Mouse (Mus musculus): Measurements from ENCODE around the gene Plekha1.

The Plekha1 gene

GRCm38 (mm10) chr7:130865613-130866591 is at the start of gene Plekha1:
Gene Plekha1 (plus strand): TSS chr7:130865756.
- DNase-seq (ENCODE audit: low spot score) = peak; percentile 98

GRCm38 (mm10) chr7:130816243-130816642 is 49.3 kb upstream of the Plekha1 start:
- no peak for DNase-seq (ENCODE audit: low spot score)

DNA sequence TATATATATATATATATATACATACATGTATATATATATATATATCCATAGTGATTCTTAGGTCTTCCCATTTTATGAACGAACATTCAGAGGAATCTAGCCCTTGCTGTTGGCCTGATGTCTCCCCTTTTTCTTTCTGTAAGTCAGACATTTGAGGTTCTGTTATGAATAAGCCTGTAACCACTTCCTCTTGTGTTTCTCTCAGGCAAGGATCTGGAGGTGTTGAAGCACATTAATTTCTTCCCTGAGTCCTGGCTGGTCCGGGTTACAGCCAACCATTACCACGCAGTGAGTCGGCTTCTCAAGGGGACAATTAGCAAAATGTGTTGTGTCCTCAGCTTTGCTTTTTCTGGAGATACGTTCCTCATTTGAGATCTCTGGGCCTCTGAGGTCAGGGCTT is 46.7 kb upstream of the Plekha1 start:
- DNase-seq (ENCODE audit: low spot score) = no peak

GRCm38 (mm10) chr7:130819624-130820023 is 45.9 kb upstream of the Plekha1 start:
- DNase-seq (ENCODE audit: low spot score) = no peak

DNA sequence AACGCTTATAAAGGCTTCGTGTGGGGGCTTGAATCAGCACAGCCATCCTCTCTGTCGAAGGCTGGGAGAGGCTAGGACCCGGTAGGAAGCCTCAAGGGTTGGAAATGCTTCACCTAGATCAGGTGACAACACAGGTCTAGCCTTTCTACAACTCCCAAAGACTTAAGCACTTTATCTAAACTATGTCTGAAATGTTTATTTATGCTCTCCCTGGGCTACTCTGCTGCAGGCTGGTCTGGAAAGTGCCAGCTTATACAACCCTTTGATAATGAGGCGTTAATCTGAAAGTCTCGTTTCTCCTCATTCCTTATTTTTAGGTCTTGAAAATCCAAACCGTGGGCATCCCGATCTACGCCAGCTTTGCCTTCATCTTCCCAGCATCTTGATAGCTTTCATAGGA is 41.6 kb upstream of the Plekha1 start:
- no peak for DNase-seq (ENCODE audit: low spot score)

DNA sequence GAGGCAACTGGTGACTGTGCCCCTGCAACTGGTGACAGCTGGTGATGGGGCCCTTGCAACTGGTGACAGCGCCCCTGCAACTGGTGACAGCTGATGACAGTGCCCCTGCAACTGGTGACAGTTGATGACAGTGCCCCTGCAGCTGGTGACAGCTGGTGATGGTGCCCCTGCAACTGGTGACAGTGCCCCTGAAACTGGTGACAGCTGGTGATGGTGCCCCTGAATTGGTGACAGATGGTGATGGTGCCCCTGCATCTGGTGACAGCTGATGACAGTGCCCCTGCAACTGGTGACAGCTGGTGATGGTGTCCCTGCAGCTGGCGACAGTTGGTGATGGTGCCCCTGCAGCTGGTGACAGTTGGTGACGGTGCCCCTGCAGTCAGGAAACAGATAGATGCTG is 39.2 kb upstream of the Plekha1 start:
- DNase-seq (ENCODE audit: low spot score) = no peak

DNA sequence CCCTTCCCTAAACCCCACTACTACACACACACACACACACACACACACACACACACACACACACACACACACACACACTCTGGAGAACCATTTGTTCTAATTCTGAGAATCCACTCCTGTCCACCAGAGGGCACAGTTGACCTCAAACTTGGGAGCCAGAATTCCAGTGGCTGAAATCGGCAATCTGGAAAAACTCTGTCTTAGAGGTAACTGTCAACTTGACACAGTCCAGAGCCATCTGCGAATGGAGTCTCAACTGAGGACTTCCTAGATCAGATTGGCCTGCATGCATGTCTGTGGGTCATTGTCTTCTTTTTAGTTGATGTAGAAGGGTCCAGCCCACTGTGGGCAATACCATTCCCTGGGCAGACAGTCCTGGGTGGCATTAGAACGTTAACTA is 38.1 kb upstream of the Plekha1 start:
- DNase-seq (ENCODE audit: low spot score) = no peak

DNA sequence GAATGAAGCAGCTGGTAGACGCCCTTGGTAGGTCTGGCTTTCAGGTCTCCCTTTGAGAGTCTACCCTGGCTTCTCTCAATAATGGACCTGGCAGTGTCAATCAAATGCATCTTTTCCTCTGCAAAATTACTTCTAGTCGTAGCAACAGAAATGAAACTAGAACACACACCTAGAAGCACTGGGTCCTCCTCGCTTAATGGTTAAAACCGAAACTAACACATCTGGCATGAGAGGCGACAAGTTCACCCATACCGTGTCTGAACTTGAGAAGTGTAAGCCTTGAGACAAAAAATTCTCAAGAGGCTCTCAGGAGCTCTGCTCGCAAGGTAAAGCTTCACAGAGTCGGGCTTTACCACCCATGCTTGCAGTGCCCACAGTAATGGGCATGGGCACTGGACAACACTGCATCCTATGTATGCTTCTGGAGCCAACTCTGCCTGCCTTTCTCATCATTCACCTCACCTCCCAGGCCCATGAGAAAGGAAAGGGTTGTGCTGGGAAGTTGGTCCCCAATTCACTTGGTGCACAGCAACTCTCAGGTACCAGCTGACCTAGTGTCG is 37.6 kb upstream of the Plekha1 start:
- no peak for DNase-seq (ENCODE audit: low spot score)

DNA sequence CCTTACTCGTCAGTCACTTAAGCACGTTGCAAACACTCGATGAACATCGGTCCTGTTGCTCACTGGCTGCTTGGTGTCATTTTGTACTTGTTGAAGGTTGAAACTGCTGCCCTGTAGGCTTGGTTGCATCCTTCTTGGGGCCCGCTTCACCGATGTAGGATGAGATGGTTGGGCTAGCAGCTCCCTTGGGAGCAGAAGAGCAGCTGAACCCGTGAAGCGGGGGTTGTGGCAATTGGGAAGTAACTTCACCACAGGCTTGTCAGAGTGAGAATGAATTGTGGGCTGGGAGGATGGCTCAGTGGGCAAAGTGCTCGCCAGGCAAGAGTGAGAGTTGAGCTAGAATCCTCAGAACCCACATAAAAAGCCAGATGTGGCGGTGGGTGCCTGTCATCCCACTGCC is 37.1 kb upstream of the Plekha1 start:
- DNase-seq (ENCODE audit: low spot score) = no peak

- no peak for DNase-seq (ENCODE audit: low spot score)
Measured at GRCm38 (mm10) chr7:130831586-130831985, 34.0 kb upstream of the Plekha1 start.

DNA sequence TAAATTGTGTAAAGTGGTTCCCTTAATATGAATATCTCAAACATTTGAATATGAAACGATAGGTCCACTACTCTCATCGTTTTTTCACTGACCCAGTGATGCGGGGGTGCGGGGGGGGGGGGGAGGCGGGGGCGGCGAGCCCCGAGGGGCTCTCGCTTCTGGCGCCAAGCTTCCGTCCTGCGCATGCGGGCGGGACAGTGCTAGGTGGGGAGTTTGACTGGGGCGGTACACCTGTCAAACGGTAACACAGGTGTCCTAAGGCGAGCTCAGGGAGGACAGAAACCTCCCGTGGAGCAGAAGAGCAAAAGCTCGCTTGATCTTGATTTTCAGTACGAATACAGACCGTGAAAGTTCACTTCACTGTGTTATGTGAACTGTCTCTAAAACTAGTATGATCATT is 31.3 kb upstream of the Plekha1 start:
- no peak for DNase-seq (ENCODE audit: low spot score)

- DNase-seq (ENCODE audit: low spot score) = no peak
Measured at GRCm38 (mm10) chr7:130834958-130835861, 30.3 kb upstream of the Plekha1 start.

DNA sequence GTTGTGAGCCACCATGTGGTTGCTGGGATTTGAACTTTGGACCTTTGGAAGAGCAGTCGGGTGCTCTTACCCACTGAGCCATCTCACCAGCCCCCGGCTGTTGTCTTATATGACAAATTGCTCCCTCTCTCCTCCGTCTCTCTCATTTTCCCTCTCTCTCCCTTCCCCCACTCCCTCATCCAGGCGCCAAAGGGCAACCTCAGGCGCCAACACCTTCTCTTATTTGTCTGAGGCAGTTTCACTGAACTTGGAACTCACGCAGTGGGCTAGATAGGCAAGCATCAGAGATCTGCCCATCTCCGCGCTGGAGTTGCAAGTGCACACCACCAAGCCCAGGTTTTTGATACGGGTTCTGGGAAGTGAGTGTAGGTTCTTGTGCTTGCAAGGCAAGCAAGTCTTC is 29.5 kb upstream of the Plekha1 start:
- no peak for DNase-seq (ENCODE audit: low spot score)

- DNase-seq (ENCODE audit: low spot score) = no peak
Measured at GRCm38 (mm10) chr7:130837941-130838657, 27.5 kb upstream of the Plekha1 start.

DNA sequence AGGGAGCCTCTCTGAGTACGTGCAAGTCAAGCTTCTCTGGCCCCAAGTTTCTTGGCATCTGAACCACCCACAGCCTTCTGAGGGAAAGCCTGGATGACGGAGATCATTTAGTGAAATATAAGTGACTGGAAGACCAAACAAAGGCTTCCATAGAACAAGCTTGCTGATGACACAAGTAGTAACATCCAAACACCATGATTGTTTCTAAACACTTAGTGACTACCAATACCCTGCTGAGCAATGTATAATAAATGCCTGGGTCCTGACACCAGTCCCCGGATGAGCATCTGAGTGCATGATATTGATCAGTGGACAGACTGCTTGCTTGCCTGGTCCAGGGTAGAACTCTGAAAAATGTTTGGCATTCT is 26.9 kb upstream of the Plekha1 start:
- DNase-seq (ENCODE audit: low spot score) = no peak

GRCm38 (mm10) chr7:130839380-130840100 is 26.0 kb upstream of the Plekha1 start:
- no peak for DNase-seq (ENCODE audit: low spot score)

DNA sequence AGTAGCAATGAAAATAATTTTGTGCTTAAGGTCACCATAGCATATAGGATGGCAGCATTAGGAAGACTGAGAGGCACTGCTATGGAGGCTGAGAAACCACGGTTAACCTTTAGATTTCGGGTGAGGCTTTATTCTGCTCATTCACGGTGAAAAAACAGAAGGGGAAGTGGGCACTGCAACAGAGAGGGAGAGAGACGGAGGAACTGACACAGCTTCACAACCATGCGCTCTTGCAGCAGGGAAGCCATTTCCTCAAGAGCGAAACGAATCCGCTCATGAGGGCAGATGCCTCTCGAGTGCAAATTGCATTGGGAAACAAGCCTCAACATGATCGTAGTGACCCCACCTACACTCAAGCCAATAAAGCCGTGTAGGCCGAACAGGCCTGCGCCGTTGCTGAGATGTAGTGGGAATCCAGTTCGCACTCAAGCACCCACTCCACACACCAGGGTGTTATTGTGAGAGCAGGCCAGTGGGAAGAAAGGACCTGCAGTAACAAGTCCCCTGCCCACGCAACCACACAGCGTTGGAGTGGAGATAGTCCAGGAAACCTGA is 18.3 kb upstream of the Plekha1 start:
- no peak for DNase-seq (ENCODE audit: low spot score)

GRCm38 (mm10) chr7:130854684-130855292 is 10.8 kb upstream of the Plekha1 start:
- DNase-seq (ENCODE audit: low spot score) = no peak

DNA sequence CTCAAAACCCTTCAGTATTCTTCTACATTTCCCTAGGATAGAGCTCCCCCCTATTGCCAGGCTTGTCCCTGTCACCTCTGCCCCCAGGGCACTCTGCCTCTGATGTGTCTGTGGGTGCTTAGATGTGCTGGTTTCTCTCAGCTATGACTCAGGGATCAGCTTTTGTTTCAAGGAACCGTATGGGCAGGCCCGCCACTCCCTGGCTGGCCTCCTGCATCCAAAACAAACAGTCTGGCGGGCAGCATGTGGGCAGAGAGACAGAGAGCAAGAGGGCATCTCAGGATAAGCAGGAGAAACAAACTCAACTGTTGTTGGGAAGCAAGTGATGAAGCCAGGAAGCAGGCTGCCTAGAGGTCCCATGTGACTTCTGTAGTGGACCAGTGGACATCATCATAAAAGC is 9.9 kb upstream of the Plekha1 start:
- no peak for DNase-seq (ENCODE audit: low spot score)

GRCm38 (mm10) chr7:130857973-130858372 is 7.6 kb upstream of the Plekha1 start:
- DNase-seq (ENCODE audit: low spot score) = no peak

Data from ovary, postnatal 36 days (tissue).